Mouse (Mus musculus) left cerebral cortex, adult 18-20 months (tissue): ENCODE measurements around the gene Ptpn11. TPM values are rescaled to one million over a fixed set of nuclear protein-coding genes. Genes with fewer than 3 reads are reported as not detected.
"Not testable (repeated sequence)": the region's sequence is repeated elsewhere in the genome, so short reads cannot be mapped to it uniquely, and the experiment has no call there.

Experiments
- DNase-seq, 2 experiments: peaks; one replicate each; pipeline ENCODE4 v3.0.0; 2021 to 2022; ENCODE audit warnings: low spot score in 2 of 2, mixed read lengths in 1 of 2
- long read RNA-seq, 2 experiments: library from polyadenylated mRNA; stranded (forward); transcript quantifications; one replicate each; pipeline ENCODE4 v2.0.0; 2021
- total RNA-seq, 2 experiments: library from RNA; stranded (reverse); gene quantifications; 2 replicates each; pipeline ENCODE4 v1.2.3; 2021

Ptpn11 gene
- 100 to 1,000 TPM in 1 of 2 experiments, 10 to 100 TPM in 1; 96.8 to 105 TPM for total RNA-seq
- long read RNA-seq, experiment 1, full-length matches to known transcripts, result 5 of 19 reads
- long read RNA-seq, experiment 1, partial matches to known transcripts, result 5 of 19 reads
- long read RNA-seq, experiment 1, other reads (novel, unspliced or antisense), result 9 of 19 reads
- long read RNA-seq, experiment 2, full-length matches to known transcripts, result 2 of 11 reads
- long read RNA-seq, experiment 2, partial matches to known transcripts, result 1 of 11 reads
- long read RNA-seq, experiment 2, other reads (novel, unspliced or antisense), result 8 of 11 reads

GRCm38 (mm10) chr5:121190836-121191583 lies at the start of gene Ptpn11:
TSS of gene Ptpn11 (minus strand) at chr5:121191397.
- peak; percentile 76 to 88 for DNase-seq

- DNase-seq, result no peak
Measured at GRCm38 (mm10) chr5:121239846-121240245, 48.6 kb upstream of the Ptpn11 start.

- no peak for DNase-seq
Measured at GRCm38 (mm10) chr5:121238208-121238607, 47.0 kb upstream of the Ptpn11 start.

GRCm38 (mm10) chr5:121236171-121236570 lies 45.0 kb upstream of the Ptpn11 start:
- peak; percentile 57 to 67 for DNase-seq

GRCm38 (mm10) chr5:121233726-121234125 lies 42.5 kb upstream of the Ptpn11 start:
- no peak for DNase-seq

GRCm38 (mm10) chr5:121232789-121233188 lies 41.6 kb upstream of the Ptpn11 start:
- DNase-seq, result no peak

GRCm38 (mm10) chr5:121230811-121231210 lies 39.6 kb upstream of the Ptpn11 start:
- no peak for DNase-seq

- no peak for DNase-seq
Measured at GRCm38 (mm10) chr5:121229182-121229581, 38.0 kb upstream of the Ptpn11 start.

GRCm38 (mm10) chr5:121227330-121227729 lies 36.1 kb upstream of the Ptpn11 start:
- not testable (repeated sequence) for DNase-seq

- no peak for DNase-seq
Measured at GRCm38 (mm10) chr5:121226845-121227244, 35.6 kb upstream of the Ptpn11 start.

- DNase-seq, result no peak
Measured at GRCm38 (mm10) chr5:121226406-121226805, 35.2 kb upstream of the Ptpn11 start.

GRCm38 (mm10) chr5:121225854-121226253 lies 34.7 kb upstream of the Ptpn11 start:
- DNase-seq, result no peak

GRCm38 (mm10) chr5:121224856-121225255 lies 33.7 kb upstream of the Ptpn11 start:
- peak in 1 of 2 experiments; percentile 33 for DNase-seq

GRCm38 (mm10) chr5:121224020-121224419 lies 32.8 kb upstream of the Ptpn11 start:
- DNase-seq, result not testable (repeated sequence)

- no peak for DNase-seq
Measured at GRCm38 (mm10) chr5:121221328-121221850, 30.2 kb upstream of the Ptpn11 start.

- DNase-seq, result peak; percentile 23 to 25
Measured at GRCm38 (mm10) chr5:121220732-121221301, 29.6 kb upstream of the Ptpn11 start.

GRCm38 (mm10) chr5:121219980-121220731 lies 29.0 kb upstream of the Ptpn11 start, which contains the start of gene Hectd4:
TSS of gene Hectd4 (plus strand) at chr5:121220219.
- peak; percentile 95 to 98 for DNase-seq

- no peak for DNase-seq
Measured at GRCm38 (mm10) chr5:121219190-121219589, 28.0 kb upstream of the Ptpn11 start.

- no peak for DNase-seq
Measured at GRCm38 (mm10) chr5:121217313-121217634, 26.1 kb upstream of the Ptpn11 start.

GRCm38 (mm10) chr5:121216584-121217312 lies 25.6 kb upstream of the Ptpn11 start:
- not testable (repeated sequence) for DNase-seq

- DNase-seq, result no peak
Measured at GRCm38 (mm10) chr5:121216126-121216446, 24.9 kb upstream of the Ptpn11 start.
